Mouse (Mus musculus): ENCODE data around the gene Tmbim7.

The Tmbim7 gene

DNA sequence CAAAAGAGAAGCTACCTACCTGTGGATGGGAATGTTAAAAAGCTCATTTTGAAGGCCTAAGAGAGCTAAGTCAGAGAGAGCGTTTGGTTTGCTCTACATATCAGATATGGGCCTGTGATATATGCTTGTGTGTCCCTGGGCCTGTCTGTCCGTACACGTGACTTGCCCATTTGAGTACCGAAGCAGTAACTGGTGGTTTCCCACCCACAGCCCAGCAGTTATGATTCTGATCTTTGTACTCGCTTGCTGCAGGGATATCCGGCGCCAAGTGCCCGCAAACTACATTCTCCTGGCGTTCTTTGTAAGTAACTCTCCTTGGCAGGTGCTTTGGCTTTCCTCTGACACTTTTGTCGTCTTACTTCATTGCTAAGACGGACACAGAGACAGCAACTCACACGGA, 15.6 kb downstream of the Tmbim7 start:
- no peak for DNase-seq

GRCm38 (mm10) chr5:3669938-3670554, 19.1 kb downstream of the Tmbim7 start:
- DNase-seq: no peak

DNA sequence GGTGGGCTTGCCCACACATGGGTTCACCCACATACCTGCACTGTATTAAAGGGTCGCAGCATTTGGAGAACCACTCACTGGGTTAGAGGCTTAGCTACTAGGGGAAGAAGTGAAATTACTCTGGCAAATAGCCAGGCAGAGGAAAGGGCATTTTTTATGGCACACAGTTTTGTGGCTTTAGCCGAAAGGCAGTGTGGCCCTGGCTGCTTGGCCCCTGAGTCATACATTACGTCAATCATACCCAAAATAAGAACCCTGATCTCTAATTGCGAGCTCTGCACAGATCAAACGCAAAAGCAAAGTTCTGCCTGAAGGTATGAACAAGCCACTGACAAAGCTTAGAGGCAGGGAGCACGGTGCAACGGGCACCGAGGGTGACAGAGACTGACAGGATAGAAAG, 37.3 kb downstream of the Tmbim7 start:
- DNase-seq: no peak

DNA sequence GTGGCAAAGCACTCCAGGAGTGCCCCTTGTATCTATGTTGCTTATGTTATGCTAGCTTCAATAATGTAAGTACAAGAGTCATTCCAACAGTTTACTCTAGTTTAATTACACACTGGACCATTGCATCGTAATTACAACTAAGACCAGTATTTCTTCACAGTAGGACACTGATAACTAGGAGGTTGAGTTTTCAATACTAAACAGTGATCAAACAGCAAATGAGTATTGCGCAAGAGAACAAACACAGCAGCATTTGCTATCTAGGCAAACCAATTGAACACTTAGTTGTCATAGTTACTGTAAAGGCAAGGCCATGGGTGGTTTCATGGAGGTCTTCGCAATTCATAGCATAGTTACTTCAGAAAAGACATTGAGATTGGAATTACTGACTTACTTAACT, 40.3 kb downstream of the Tmbim7 start:
- no peak for DNase-seq

DNA sequence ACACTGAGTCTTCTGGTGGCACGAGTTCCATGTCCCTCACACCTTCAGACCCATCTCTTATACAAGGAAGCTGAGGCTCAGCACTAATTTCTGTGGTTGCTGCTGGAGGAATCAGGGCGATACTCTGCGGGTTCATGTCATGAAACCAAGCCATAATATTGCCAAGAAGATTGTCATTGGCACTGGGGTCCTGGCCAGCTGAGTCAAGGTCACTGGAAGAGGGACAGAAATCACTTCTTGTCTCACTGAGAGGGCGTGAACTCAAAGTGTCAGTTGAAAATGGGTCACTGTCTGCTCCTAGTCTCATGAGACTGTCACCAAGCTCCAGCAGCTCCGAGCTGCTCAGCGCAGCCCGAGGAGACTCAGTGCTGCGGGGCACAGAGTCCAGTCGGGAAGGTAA, 42.0 kb downstream of the Tmbim7 start:
- no peak for DNase-seq

DNA sequence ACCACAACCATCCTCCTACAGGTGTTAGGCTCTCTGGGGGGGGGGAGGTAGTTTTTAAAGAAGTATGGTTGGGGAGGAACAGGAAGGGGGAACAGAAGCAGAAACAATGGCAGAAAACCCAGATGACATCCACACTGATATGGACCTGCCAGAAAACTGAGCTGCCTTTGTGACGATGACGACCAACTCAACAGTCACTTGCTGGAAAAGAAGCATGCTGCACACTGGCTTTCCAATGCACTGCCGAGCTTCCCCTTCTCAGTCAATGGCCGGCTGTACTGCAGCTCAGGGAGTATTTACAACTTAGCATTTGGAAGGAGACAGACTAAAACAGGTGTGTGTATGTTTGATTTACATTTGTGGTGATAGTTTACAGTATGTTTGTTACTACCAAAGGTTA, 44.2 kb downstream of the Tmbim7 start:
- no peak for DNase-seq

GRCm38 (mm10) chr5:3696031-3696430, 45.0 kb downstream of the Tmbim7 start:
- DNase-seq: no peak

DNA sequence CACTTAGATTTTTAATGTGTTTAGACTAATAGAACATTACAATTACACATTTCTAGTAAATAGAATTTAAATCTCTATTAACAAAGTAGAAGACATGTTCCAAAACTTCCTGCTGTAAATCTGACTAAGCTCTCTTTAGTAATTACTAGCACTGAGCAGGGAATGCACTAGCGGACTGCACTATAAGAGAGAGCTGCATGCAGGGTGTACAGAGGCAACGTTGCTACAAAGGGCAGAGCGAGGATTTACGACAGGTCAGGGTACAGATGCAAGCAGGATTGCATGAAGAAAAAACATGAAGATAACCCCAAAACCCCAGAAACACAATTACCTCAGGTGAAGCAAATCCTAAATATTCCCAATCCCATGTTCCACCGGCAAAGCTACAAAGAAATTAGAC, 49.0 kb downstream of the Tmbim7 start:
- no peak for DNase-seq

GRCm38 (mm10) chr5:3702180-3702579, 51.2 kb downstream of the Tmbim7 start:
- DNase-seq: no peak

DNA sequence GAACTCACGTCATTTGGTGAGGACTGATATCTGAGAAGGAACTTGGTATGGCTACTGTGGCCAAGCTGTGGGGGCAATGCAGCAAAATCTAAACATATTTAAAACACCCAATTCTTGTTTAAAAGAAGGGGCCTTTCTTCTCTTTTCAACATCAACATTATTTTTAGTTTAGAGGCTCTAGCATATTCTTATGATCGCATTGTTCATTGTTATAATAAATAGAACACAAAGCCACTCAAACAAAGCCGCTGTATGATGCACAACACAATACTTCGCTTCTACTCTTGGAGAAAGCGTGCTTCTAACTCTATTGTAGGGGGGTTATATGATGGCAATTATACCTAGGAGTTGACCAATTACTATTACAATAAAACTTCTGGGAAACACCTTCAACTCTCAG, 64.8 kb downstream of the Tmbim7 start:
- no peak for DNase-seq

GRCm38 (mm10) chr5:3719371-3719770, 68.4 kb downstream of the Tmbim7 start:
- DNase-seq: no peak

GRCm38 (mm10) chr5:3722873-3723272, 71.9 kb downstream of the Tmbim7 start:
- DNase-seq: peak; percentile 9

- DNase-seq: no peak
These were observed 72.4 kb downstream of the Tmbim7 start for GRCm38 (mm10) chr5:3723415-3723814.

- DNase-seq: no peak
These were observed 74.5 kb downstream of the Tmbim7 start for GRCm38 (mm10) chr5:3725491-3725890.

- no peak for DNase-seq
These were observed 77.8 kb downstream of the Tmbim7 start for GRCm38 (mm10) chr5:3728820-3729219.

Data from liver (tissue).